Mouse (Mus musculus) neural tube, embryonic 11.5 days (tissue): Measurements from ENCODE around the gene Efhd2. TPM values are rescaled to one million over a fixed set of nuclear protein-coding genes. Genes with fewer than 3 reads are reported as not detected.
A peak's percentile ranks its signal among the peaks of the same experiment; 100 is the strongest.

Source experiments
- ATAC-seq: fragments of 200-750 bp; cut with Nextera tagmentation; 2 replicates; pipeline ENCODE4 v1.8.0; 2017; ENCODE audit warnings: moderate number of reproducible peaks, mild to moderate bottlenecking, moderate TSS enrichment, moderate library complexity; ENCODE audit not compliant: insufficient read depth, low FRiP score, low TSS enrichment
- DNase-seq: peaks from one replicate; pipeline ENCODE4 v3.0.0-alpha.2; 2015; ENCODE audit warnings: low spot score
- H3K27ac ChIP-seq: fragments of 300-500 bp; sonication (generic); 2 replicates; pipeline ENCODE4 v1.5.1; 2014; ENCODE audit warnings: low read depth, mild to moderate bottlenecking, low read length
- H3K27me3 ChIP-seq: fragments of 300-500 bp; sonication (generic); 2 replicates; pipeline ENCODE4 v1.6.1; 2014; ENCODE audit warnings: mild to moderate bottlenecking, low read length, mixed read lengths; ENCODE audit not compliant: control insufficient read depth, insufficient read depth
- H3K36me3 ChIP-seq: fragments of 300-500 bp; sonication (generic); 2 replicates; pipeline ENCODE4 v1.6.1; 2014; ENCODE audit warnings: mild to moderate bottlenecking, low read length, moderate library complexity, mixed read lengths; ENCODE audit not compliant: control insufficient read depth, insufficient read depth
- H3K4me1 ChIP-seq: fragments of 300-500 bp; sonication (generic); 2 replicates; pipeline ENCODE4 v1.6.1; 2014; ENCODE audit warnings: low read length, mixed read lengths; ENCODE audit not compliant: control insufficient read depth, insufficient read depth
- H3K4me2 ChIP-seq: fragments of 300-500 bp; sonication (generic); 2 replicates; pipeline ENCODE4 v1.6.1; 2014; ENCODE audit warnings: low read depth, mild to moderate bottlenecking, moderate library complexity
- H3K4me3 ChIP-seq: fragments of 300-500 bp; sonication (generic); 2 replicates; pipeline ENCODE4 v1.5.1; 2014; ENCODE audit warnings: low read depth, low read length
- H3K9ac ChIP-seq: fragments of 300-500 bp; sonication (generic); 2 replicates; pipeline ENCODE4 v1.6.1; 2014; ENCODE audit warnings: mild to moderate bottlenecking, low read length
- H3K9me3 ChIP-seq: fragments of 300-500 bp; sonication (generic); 2 replicates; pipeline ENCODE4 v1.6.1; 2016; ENCODE audit warnings: low read length; ENCODE audit not compliant: control insufficient read depth
- WGBS: fragments of 180-500 bp; shearing (Covaris S2); extraction: QIAGEN DNeasy Blood & Tissue Kit; methylation state at CpG from one replicate; pipeline ENCODE4 v1.1.7; 2014; 5-methylcytosine and 5-hydroxymethylcytosine counted together
- polyA plus RNA-seq: library from polyadenylated mRNA; unstranded; fragments of >200 nt; fragmentation: Nextera tagmentation; extraction: Ambion mirVana; gene quantifications from 2 replicates; pipeline ENCODE4 v1.2.1, GENCODE M21; 2014

The Efhd2 gene
- polyA plus RNA-seq, 1 experiment from 2014 or later: 28.5 TPM

GRCm38 (mm10) chr4:141901711-141902478 lies 27.2 kb upstream of the Efhd2 start:
- peak overlapping the region; percentile 18; the same call in 1 of the 2 replicates for H3K9ac ChIP-seq
- 41% methylated on average over 17 of the region's 17 CpGs for WGBS
- no peaks in the 10 kb centered on the region for H3K27me3 ChIP-seq
- peak; percentile 71 for ATAC-seq
- H3K36me3 ChIP-seq: no peaks in the 10 kb centered on the region
- peak overlapping the region; percentile 25 for H3K4me2 ChIP-seq
- peaks cover 21% of the 10 kb centered on the region for H3K4me1 ChIP-seq
- H3K9me3 ChIP-seq: no peaks in the 10 kb centered on the region
- peak; percentile 68 for DNase-seq
- H3K27ac ChIP-seq: peak overlapping the region; percentile 85
- H3K4me3 ChIP-seq: no peak overlapping the region

- no peak overlapping the region for H3K4me2 ChIP-seq
- no peak overlapping the region for H3K4me3 ChIP-seq
- H3K9ac ChIP-seq: no peak overlapping the region
- ATAC-seq (no peak), DNase-seq (no peak)
- peaks cover 23% of the 10 kb centered on the region for H3K4me1 ChIP-seq
- no peaks in the 10 kb centered on the region for H3K27me3 ChIP-seq
- peak overlapping the region; percentile 85 for H3K27ac ChIP-seq
- H3K36me3 ChIP-seq: no peaks in the 10 kb centered on the region
- WGBS: 64% methylated on average over 11 of the region's 11 CpGs
- no peaks in the 10 kb centered on the region for H3K9me3 ChIP-seq
These were observed 25.7 kb upstream of the Efhd2 start for GRCm38 (mm10) chr4:141900421-141900820.

DNA sequence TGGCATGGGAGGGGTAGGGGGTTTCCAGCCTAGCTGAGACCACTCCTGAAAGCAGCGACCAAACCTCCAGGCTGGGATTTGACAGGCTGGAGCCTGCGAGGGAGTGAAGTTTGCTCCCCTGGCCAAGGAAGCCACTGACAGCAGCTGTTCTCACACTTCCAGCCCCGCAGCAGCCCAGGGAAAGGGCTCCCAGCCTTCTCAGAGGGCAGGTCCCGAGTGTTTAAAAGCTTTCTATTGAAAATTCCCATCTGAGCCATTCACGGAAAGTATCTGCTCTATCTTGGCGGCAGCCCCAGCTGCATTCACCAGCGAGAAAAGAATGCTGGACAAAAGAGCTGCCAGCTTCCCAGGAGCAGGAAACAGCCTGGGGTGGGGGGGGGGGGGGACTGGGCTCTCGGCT lies 25.2 kb upstream of the Efhd2 start:
- no peaks in the 10 kb centered on the region for H3K36me3 ChIP-seq
- H3K27me3 ChIP-seq: no peaks in the 10 kb centered on the region
- ATAC-seq: peak; percentile 22; the same call in 1 of the 2 replicates
- peak; percentile 57 for DNase-seq
- peak overlapping the region; percentile 81 for H3K27ac ChIP-seq
- no peak overlapping the region; the same call in 1 of the 2 replicates for H3K9ac ChIP-seq
- no peak overlapping the region for H3K4me3 ChIP-seq
- WGBS: 6% methylated on average over 8 of the region's 8 CpGs
- peaks cover 23% of the 10 kb centered on the region for H3K4me1 ChIP-seq
- H3K4me2 ChIP-seq: no peak overlapping the region
- no peaks in the 10 kb centered on the region for H3K9me3 ChIP-seq

DNA sequence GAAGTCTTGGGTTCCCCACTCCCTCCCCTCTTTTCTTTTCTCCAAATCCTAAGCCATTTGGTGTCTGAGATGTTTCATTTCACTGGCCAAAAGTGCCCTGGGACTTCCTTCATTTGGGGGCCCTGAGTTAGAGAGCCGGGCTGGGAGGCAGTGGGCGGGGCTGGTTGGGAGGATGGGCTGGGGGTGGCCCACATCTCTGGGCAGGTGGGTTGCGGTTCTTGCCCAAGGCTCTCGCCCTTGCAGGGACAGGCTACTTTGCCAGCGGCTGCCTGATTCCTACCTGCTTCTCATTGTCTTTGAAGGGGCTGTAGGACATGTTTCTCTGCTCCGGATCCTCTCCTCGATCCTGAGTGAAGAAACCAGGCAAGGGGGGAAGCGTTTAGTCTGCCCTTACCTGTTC lies 24.2 kb upstream of the Efhd2 start:
- H3K9me3 ChIP-seq: no peaks in the 10 kb centered on the region
- ATAC-seq (no peak), DNase-seq (no peak)
- peak overlapping the region; percentile 81; the same call in 1 of the 2 replicates for H3K27ac ChIP-seq
- H3K9ac ChIP-seq: no peak overlapping the region
- no peak overlapping the region for H3K4me3 ChIP-seq
- H3K4me1 ChIP-seq: peaks cover 23% of the 10 kb centered on the region
- H3K27me3 ChIP-seq: no peaks in the 10 kb centered on the region
- H3K4me2 ChIP-seq: no peak overlapping the region
- H3K36me3 ChIP-seq: no peaks in the 10 kb centered on the region
- 80% methylated on average over 8 of the region's 8 CpGs for WGBS

GRCm38 (mm10) chr4:141897838-141898237 lies 23.1 kb upstream of the Efhd2 start:
- Histone ChIP-seq H3K27ac (no peak overlapping the region), H3K4me1 (peaks cover 23% of the 10 kb centered on the region)

GRCm38 (mm10) chr4:141897225-141897624 lies 22.5 kb upstream of the Efhd2 start:
- WGBS: 91% methylated on average over 6 of the region's 6 CpGs
- Histone ChIP-seq H3K27me3 (no peaks in the 10 kb centered on the region), H3K9ac (no peak overlapping the region), H3K9me3 (no peaks in the 10 kb centered on the region), H3K4me1 (peaks cover 23% of the 10 kb centered on the region), H3K4me3 (no peak overlapping the region), H3K4me2 (no peak overlapping the region), H3K27ac (no peak overlapping the region), H3K36me3 (no peaks in the 10 kb centered on the region)
- ATAC-seq: no peak
- DNase-seq: no peak

More at GRCm38 (mm10) chr4:141897838-141898237, 23.1 kb upstream of the Efhd2 start:
- DNase-seq (no peak), ATAC-seq (no peak)
- H3K36me3 ChIP-seq: no peaks in the 10 kb centered on the region
- H3K27me3 ChIP-seq: no peaks in the 10 kb centered on the region
- WGBS: 69% methylated on average over 3 of the region's 3 CpGs
- H3K4me2 ChIP-seq: no peak overlapping the region
- no peak overlapping the region for H3K4me3 ChIP-seq
- H3K9me3 ChIP-seq: no peaks in the 10 kb centered on the region
- H3K9ac ChIP-seq: no peak overlapping the region

DNA sequence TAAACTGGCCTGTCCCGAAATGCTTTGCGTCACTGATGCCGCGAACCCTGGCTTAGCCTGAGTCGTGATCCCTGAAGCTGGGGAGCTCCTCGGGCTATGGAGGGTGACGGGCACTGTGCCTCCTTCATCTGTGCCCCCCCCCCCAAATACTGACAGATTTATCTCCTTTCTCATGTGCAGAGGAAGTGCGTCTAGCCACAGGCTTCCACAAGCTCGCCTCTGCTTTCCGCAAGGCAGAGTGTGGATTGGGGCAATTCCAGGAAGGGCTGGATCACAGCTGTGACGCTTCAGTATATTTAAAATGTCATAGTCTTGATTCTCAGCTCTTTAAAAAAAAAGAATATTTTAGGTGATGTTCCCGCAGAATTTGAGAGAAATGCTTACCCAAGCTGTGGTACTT lies 21.1 kb upstream of the Efhd2 start:
- ATAC-seq (no peak), DNase-seq (no peak)
- no peak overlapping the region for H3K4me2 ChIP-seq
- H3K36me3 ChIP-seq: no peaks in the 10 kb centered on the region
- H3K4me1 ChIP-seq: peaks cover 13% of the 10 kb centered on the region
- WGBS: 65% methylated on average over 12 of the region's 12 CpGs
- H3K9ac ChIP-seq: no peak overlapping the region
- H3K4me3 ChIP-seq: no peak overlapping the region
- H3K27me3 ChIP-seq: no peaks in the 10 kb centered on the region
- no peaks in the 10 kb centered on the region for H3K9me3 ChIP-seq
- no peak overlapping the region for H3K27ac ChIP-seq

DNA sequence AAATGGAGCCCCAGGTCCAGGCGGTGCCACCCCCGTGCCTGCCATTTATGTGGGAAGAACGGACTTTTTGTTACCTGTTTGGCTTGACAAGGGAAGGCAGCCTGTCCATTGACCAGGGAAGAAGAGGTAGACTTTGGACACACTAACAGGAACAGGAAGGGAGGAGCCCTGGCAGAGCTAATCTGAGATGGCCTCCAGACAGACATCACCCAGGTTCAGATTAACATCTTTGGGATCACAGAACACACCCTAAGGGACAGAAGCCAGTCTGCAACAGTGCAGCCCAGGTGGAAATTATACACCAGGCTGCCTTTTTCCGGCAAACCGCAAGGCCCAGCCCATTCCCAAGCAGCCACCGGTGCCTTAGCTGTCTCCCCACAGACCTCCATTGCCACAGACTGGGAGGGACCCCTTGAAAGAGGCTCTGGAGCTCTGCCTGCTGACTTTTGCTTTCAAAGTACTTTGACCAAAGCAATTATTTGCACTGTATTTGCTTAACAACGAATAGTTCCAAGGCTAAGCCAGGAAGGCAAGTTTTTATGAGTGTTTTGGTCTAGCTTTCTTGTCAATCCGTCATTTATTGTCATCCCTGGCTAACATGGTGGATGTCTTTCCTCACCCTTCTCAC lies 18.6 kb upstream of the Efhd2 start:
- H3K36me3 ChIP-seq: no peaks in the 10 kb centered on the region
- 0 out of 2 replicates have a peak, but pooled peaks cover 2% of the 10 kb centered on the region for H3K4me1 ChIP-seq
- ATAC-seq (no peak), DNase-seq (no peak)
- no peaks in the 10 kb centered on the region for H3K27me3 ChIP-seq
- H3K27ac ChIP-seq: no peak overlapping the region
- no peak overlapping the region for H3K4me3 ChIP-seq
- no peaks in the 10 kb centered on the region for H3K9me3 ChIP-seq
- no peak overlapping the region for H3K9ac ChIP-seq
- no peak overlapping the region for H3K4me2 ChIP-seq
- WGBS: 90% methylated on average over 8 of the region's 8 CpGs
